Mouse (Mus musculus) hindbrain, embryonic 11.5 days (tissue): Measurements from ENCODE around the gene Ankrd61. TPM values are rescaled to one million over a fixed set of nuclear protein-coding genes. Genes with fewer than 3 reads are reported as not detected.

ENCODE experiments used
- ATAC-seq: fragments of 200-750 bp; cut with Nextera tagmentation; 2 replicates; pipeline ENCODE4 v1.8.0; 2017; ENCODE audit warnings: mild to moderate bottlenecking, moderate TSS enrichment, moderate library complexity; ENCODE audit not compliant: low FRiP score
- DNase-seq: peaks from one replicate; pipeline ENCODE4 v3.0.0-alpha.2; 2015; ENCODE audit warnings: low spot score
- H3K27ac ChIP-seq: fragments of 300-500 bp; sonication (generic); 2 replicates; pipeline ENCODE4 v1.5.1; 2014; ENCODE audit warnings: mild to moderate bottlenecking, low read depth, low read length
- H3K27me3 ChIP-seq: fragments of 300-500 bp; sonication (generic); 2 replicates; pipeline ENCODE4 v1.6.1; 2014; ENCODE audit warnings: mild to moderate bottlenecking, low read length, moderate library complexity, mixed read lengths; ENCODE audit not compliant: control insufficient read depth, insufficient read depth
- H3K36me3 ChIP-seq: fragments of 300-500 bp; sonication (generic); 2 replicates; pipeline ENCODE4 v1.6.1; 2014; ENCODE audit warnings: mild to moderate bottlenecking, low read length, moderate library complexity, mixed read lengths; ENCODE audit not compliant: control insufficient read depth, insufficient read depth
- H3K4me1 ChIP-seq: fragments of 300-500 bp; sonication (generic); replicated peaks from 2 replicates; pipeline ENCODE4 v1.6.1; 2014; ENCODE audit warnings: low read length, mixed read lengths; ENCODE audit not compliant: control insufficient read depth, insufficient read depth
- H3K4me2 ChIP-seq: fragments of 300-500 bp; sonication (generic); replicated peaks from 2 replicates; pipeline ENCODE4 v1.6.1; 2014; ENCODE audit warnings: mild to moderate bottlenecking, low read depth, low read length
- H3K4me3 ChIP-seq: fragments of 300-500 bp; sonication (generic); 2 replicates; pipeline ENCODE4 v1.5.1; 2014; ENCODE audit warnings: low read depth, low read length
- H3K9ac ChIP-seq: fragments of 300-500 bp; sonication (generic); 2 replicates; pipeline ENCODE4 v1.6.1; 2014; ENCODE audit warnings: low read depth, low read length
- H3K9me3 ChIP-seq: fragments of 300-500 bp; sonication (generic); 2 replicates; pipeline ENCODE4 v1.6.1; 2016; ENCODE audit warnings: low read length; ENCODE audit not compliant: control insufficient read depth
- WGBS: fragments of 180-500 bp; shearing (Covaris S2); extraction: QIAGEN DNeasy Blood & Tissue Kit; methylation state at CpG from one replicate; pipeline ENCODE4 v1.1.7; 2014; 5-methylcytosine and 5-hydroxymethylcytosine counted together
- polyA plus RNA-seq: library from polyadenylated mRNA; unstranded; fragments of >200 nt; fragmentation: Nextera tagmentation; extraction: Ambion mirVana; gene quantifications from 2 replicates; pipeline ENCODE4 v1.2.1, GENCODE M21; 2014

Gene Ankrd61
- polyA plus RNA-seq, 1 experiment from 2014 or later = 0.40 TPM

GRCm38 (mm10) chr5:143871547-143872169 lies 25.8 kb downstream of the Ankrd61 start:
- WGBS = 92% methylated on average over 11 of the region's 11 CpGs
- H3K4me3 ChIP-seq = no peak overlapping the region

More at GRCm38 (mm10) chr5:143871547-143872169, 25.8 kb downstream of the Ankrd61 start:
- Histone ChIP-seq H3K27ac (no peak overlapping the region), H3K4me1 (no peaks in the 10 kb centered on the region), H3K27me3 (no peaks in the 10 kb centered on the region), H3K36me3 (0 out of 2 replicates have a peak, but pooled peaks cover 4% of the 10 kb centered on the region), H3K9me3 (no peaks in the 10 kb centered on the region), H3K9ac (no peak overlapping the region), H3K4me2 (no peak overlapping the region)
- no peak for DNase-seq
- ATAC-seq = no peak

Other genes with a start within 250 kb of the Ankrd61 start
- 29.6 and 30.9 TPM in 2 replicates for gene Usp42, start 165.4 kb downstream of the Ankrd61 start, polyA plus RNA-seq
- gene Eif2ak1, start 79.9 kb downstream of the Ankrd61 start, polyA plus RNA-seq = 51.4 and 55.2 TPM in 2 replicates
- 103 and 109 TPM in 2 replicates for gene Aimp2, start 12.2 kb upstream of the Ankrd61 start, polyA plus RNA-seq
- gene Pms2, start 12.3 kb upstream of the Ankrd61 start, polyA plus RNA-seq = 29.5 and 31.6 TPM in 2 replicates
- 0.79 and 2.3 TPM in 2 replicates for gene Gm42421, start 30.5 kb upstream of the Ankrd61 start, polyA plus RNA-seq
- 1.0 and 2.9 TPM in 2 replicates for gene Rsph10b, start 35.4 kb upstream of the Ankrd61 start, polyA plus RNA-seq
- 118 and 121 TPM in 2 replicates for gene Ccz1, start 117.2 kb upstream of the Ankrd61 start, polyA plus RNA-seq
- gene Ocm, start 129.0 kb upstream of the Ankrd61 start, polyA plus RNA-seq = 0.46 TPM in 1 of 2 replicates, not detected in the other
- gene Lmtk2, start 202.8 kb upstream of the Ankrd61 start, polyA plus RNA-seq = 5.6 and 5.8 TPM in 2 replicates